Mouse (Mus musculus): ENCODE measurements at regions not wholly inside any gene's neighbourhood (a gene's known extent, or its start where the extent isn't known, plus 50 kb on each side); places are given as distances from the start of the nearest gene placed in this dataset.
A peak's percentile ranks its signal among the peaks of the same experiment; 100 is the strongest.

- peak; percentile 77 to 82 for DNase-seq (ENCODE audit: low spot score in 2 of 2)
These were observed 134.1 kb upstream of the Dcn start for GRCm38 (mm10) chr10:97345347-97345746.

GRCm38 (mm10) chr10:97346949-97347348 lies 132.5 kb upstream of the Dcn start:
- no peak for DNase-seq (ENCODE audit: low spot score in 2 of 2)

GRCm38 (mm10) chr10:97368625-97369024 lies 110.8 kb upstream of the Dcn start:
- DNase-seq (ENCODE audit: low spot score in 2 of 2): no peak

- peak; percentile 67 to 73 for DNase-seq (ENCODE audit: low spot score in 2 of 2)
These were observed 103.6 kb upstream of the Dcn start for GRCm38 (mm10) chr10:97375824-97376223.

- DNase-seq (ENCODE audit: low spot score in 2 of 2): no peak
These were observed 103.0 kb upstream of the Dcn start for GRCm38 (mm10) chr10:97376376-97376775.

- no peak for DNase-seq (ENCODE audit: low spot score in 2 of 2)
These were observed 97.8 kb upstream of the Dcn start for GRCm38 (mm10) chr10:97381586-97381985.

- no peak for DNase-seq (ENCODE audit: low spot score in 2 of 2)
These were observed 95.5 kb upstream of the Dcn start for GRCm38 (mm10) chr10:97383881-97384280.

GRCm38 (mm10) chr10:97387196-97387876 lies 92.1 kb upstream of the Dcn start:
- no peak for DNase-seq (ENCODE audit: low spot score in 2 of 2)

GRCm38 (mm10) chr10:97389647-97390590 lies 89.5 kb upstream of the Dcn start:
- no peak for DNase-seq (ENCODE audit: low spot score in 2 of 2)

GRCm38 (mm10) chr10:97397062-97397771 lies 82.2 kb upstream of the Dcn start:
- no peak for DNase-seq (ENCODE audit: low spot score in 2 of 2)

GRCm38 (mm10) chr10:97397896-97398295 lies 81.5 kb upstream of the Dcn start:
- DNase-seq (ENCODE audit: low spot score in 2 of 2): no peak

- DNase-seq (ENCODE audit: low spot score in 2 of 2): no peak
These were observed 76.9 kb upstream of the Dcn start for GRCm38 (mm10) chr10:97402524-97402923.

GRCm38 (mm10) chr10:97404076-97404787 lies 75.2 kb upstream of the Dcn start:
- DNase-seq (ENCODE audit: low spot score in 2 of 2): no peak

- DNase-seq (ENCODE audit: low spot score in 2 of 2): no peak
These were observed 70.2 kb upstream of the Dcn start for GRCm38 (mm10) chr10:97409181-97409581.

GRCm38 (mm10) chr10:97409909-97410308 lies 69.5 kb upstream of the Dcn start:
- DNase-seq (ENCODE audit: low spot score in 2 of 2): no peak

- DNase-seq (ENCODE audit: low spot score in 2 of 2): no peak
These were observed 56.8 kb upstream of the Dcn start for GRCm38 (mm10) chr10:97422579-97422978.

- no peak for DNase-seq (ENCODE audit: low spot score in 2 of 2)
These were observed 56.2 kb upstream of the Dcn start for GRCm38 (mm10) chr10:97423039-97423700.

All from layer of hippocampus, postnatal 10 days (tissue).